Mouse (Mus musculus) heart, embryonic 13.5 days (tissue): Measurements from ENCODE around the gene Pax1. TPM values are rescaled to one million over a fixed set of nuclear protein-coding genes. Genes with fewer than 3 reads are reported as not detected.

Experiments used
- ATAC-seq: fragments of 200-750 bp; cut with Nextera tagmentation; 2 replicates; pipeline ENCODE4 v1.8.0; 2017; ENCODE audit warnings: moderate TSS enrichment; ENCODE audit not compliant: insufficient number of reproducible peaks, low FRiP score, low TSS enrichment; ENCODE audit errors: extremely low read depth
- H3K27ac ChIP-seq: fragments of 300-500 bp; sonication (generic); replicated peaks from 2 replicates; pipeline ENCODE4 v1.5.1; 2015; ENCODE audit warnings: moderate library complexity, mild to moderate bottlenecking, inconsistent platforms
- H3K27me3 ChIP-seq: fragments of 300-500 bp; sonication (generic); replicated peaks from 2 replicates; pipeline ENCODE4 v1.6.1; 2015; ENCODE audit warnings: mild to moderate bottlenecking, inconsistent platforms
- H3K36me3 ChIP-seq: fragments of 300-500 bp; sonication (generic); 2 replicates; pipeline ENCODE4 v1.6.1; 2015; ENCODE audit warnings: mild to moderate bottlenecking, inconsistent platforms
- H3K4me1 ChIP-seq: fragments of 300-500 bp; sonication (generic); 2 replicates; pipeline ENCODE4 v1.6.1; 2015; ENCODE audit warnings: inconsistent platforms
- H3K4me2 ChIP-seq: fragments of 300-500 bp; sonication (generic); 2 replicates; pipeline ENCODE4 v1.6.1; 2015; ENCODE audit warnings: inconsistent platforms, mild to moderate bottlenecking, moderate library complexity
- H3K4me3 ChIP-seq: fragments of 300-500 bp; sonication (generic); 2 replicates; pipeline ENCODE4 v1.5.1; 2015; ENCODE audit warnings: moderate library complexity, mild to moderate bottlenecking, inconsistent platforms
- H3K9ac ChIP-seq: fragments of 300-500 bp; sonication (generic); 2 replicates; pipeline ENCODE4 v1.6.1; 2015; ENCODE audit warnings: inconsistent platforms, mild to moderate bottlenecking, moderate library complexity
- H3K9me3 ChIP-seq: fragments of 300-500 bp; sonication (generic); 2 replicates; pipeline ENCODE4 v1.6.1; 2016; ENCODE audit warnings: inconsistent platforms
- WGBS: fragments of 180-500 bp; shearing (Covaris S2); methylation state at CpG from one replicate; pipeline ENCODE4 v1.1.7; 2015; ENCODE audit warnings: mixed read lengths; 5-methylcytosine and 5-hydroxymethylcytosine counted together
- polyA plus RNA-seq: library from polyadenylated mRNA; unstranded; fragments of >200 nt; fragmentation: Nextera tagmentation; extraction: Ambion mirVana; gene quantifications from 2 replicates; pipeline ENCODE4 v1.2.1, GENCODE M21; 2015

Pax1 gene
- polyA plus RNA-seq, 1 experiment from 2014 or later: 1.4 TPM

DNA sequence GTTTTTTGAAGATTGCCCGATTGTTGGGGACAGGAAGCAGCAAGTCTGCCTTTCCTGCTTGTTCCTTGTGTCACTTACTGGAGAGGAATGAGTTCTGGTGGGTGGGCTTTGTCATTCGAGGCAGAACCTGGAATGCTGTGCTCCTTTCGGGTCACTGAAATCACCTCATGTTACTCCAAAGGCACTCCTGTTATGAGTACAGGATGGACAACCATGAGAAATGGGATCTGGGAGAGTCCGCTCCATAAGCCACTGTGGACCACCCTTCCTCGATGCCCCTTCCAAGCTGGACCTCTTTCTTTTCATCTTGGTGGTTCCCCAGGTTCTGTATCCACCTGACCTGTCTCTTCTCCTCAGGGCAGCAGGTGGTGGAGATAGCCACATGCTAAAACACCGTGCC lies 2.5 kb downstream of the Pax1 start:
- Histone ChIP-seq H3K36me3 (no peaks in the 10 kb centered on the region), H3K27me3 (peaks cover 94% of the 10 kb centered on the region), H3K9ac (no peak overlapping the region), H3K27ac (no peak overlapping the region), H3K4me2 (no peak overlapping the region), H3K9me3 (no peaks in the 10 kb centered on the region), H3K4me1 (peaks cover 34% of the 10 kb centered on the region), H3K4me3 (0 out of 2 replicates have a peak overlapping the region, but pooled peaks have one; percentile 42)
- ATAC-seq: no peak
- 7% methylated on average over 6 of the region's 6 CpGs for WGBS

DNA sequence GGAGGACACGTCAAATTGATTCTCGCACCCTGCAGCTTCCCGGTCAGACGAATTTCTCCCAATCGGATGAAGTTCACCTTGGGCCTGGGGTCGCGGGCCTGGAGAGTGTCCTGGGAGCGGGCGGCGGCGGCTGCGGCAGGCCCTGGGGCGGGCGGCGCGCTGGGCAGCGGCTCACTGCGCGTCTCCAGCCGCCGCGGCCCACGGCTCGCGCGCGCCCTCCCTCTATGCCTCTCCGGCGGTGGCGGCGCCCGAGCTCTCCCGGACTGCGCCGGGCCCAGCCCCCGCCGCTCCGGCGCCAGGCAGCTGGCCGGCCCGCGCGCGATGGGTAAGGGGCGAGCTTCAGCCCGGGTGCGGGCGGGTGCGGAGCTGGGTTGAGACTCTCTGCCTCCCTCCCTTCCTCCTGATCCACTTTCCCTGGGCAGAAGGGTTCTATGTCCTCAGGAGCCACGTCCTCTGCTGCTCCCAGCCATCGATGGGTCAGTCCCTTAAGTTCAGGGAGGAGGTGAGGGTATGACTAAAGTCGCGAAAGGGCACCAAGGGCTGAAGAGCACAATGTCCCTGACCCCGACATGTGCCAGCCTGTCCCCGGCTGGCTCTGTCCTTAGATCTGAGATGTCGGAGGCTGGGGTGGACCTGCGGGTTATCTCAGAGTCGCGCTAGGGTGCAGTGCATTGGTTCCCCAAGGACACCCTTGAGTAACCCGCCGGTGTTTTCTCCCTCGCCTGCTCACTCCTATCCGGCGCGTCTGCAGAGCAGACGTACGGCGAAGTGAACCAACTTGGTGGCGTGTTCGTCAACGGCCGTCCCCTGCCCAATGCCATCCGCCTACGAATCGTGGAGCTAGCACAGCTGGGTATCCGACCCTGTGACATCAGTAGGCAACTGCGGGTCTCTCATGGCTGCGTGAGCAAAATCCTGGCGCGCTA lies 3.5 kb downstream of the Pax1 start:
- WGBS: under 1% methylated on average over 80 of the region's 80 CpGs
- Histone ChIP-seq H3K36me3 (no peaks in the 10 kb centered on the region), H3K4me1 (peaks cover 34% of the 10 kb centered on the region), H3K27ac (no peak overlapping the region), H3K4me3 (peak overlapping the region; percentile 42), H3K9ac (peak overlapping the region; percentile 29; the same call in 1 of the 2 replicates), H3K27me3 (peaks cover 94% of the 10 kb centered on the region), H3K9me3 (no peaks in the 10 kb centered on the region), H3K4me2 (peak overlapping the region; percentile 67)
- peak; percentile 46; the same call in 1 of the 2 replicates for ATAC-seq

GRCm38 (mm10) chr2:147365908-147366630 lies 4.3 kb downstream of the Pax1 start:
- H3K4me3 ChIP-seq: peak overlapping the region; percentile 42

GRCm38 (mm10) chr2:147367246-147367820 lies 5.6 kb downstream of the Pax1 start:
- Histone ChIP-seq H3K4me3 (peak overlapping the region; percentile 36; the same call in 1 of the 2 replicates), H3K27ac (no peak overlapping the region), H3K9me3 (no peaks in the 10 kb centered on the region), H3K4me1 (peaks cover 26% of the 10 kb centered on the region), H3K36me3 (no peaks in the 10 kb centered on the region), H3K9ac (no peak overlapping the region), H3K27me3 (peaks cover 93% of the 10 kb centered on the region), H3K4me2 (peak overlapping the region; percentile 51)
- no peak for ATAC-seq
- 2% methylated on average over 12 of the region's 12 CpGs for WGBS

More at GRCm38 (mm10) chr2:147365908-147366630, 4.3 kb downstream of the Pax1 start:
- no peak for ATAC-seq
- Histone ChIP-seq H3K27ac (no peak overlapping the region), H3K4me2 (peak overlapping the region; percentile 67), H3K9me3 (no peaks in the 10 kb centered on the region), H3K4me1 (peaks cover 34% of the 10 kb centered on the region), H3K27me3 (peaks cover 94% of the 10 kb centered on the region), H3K9ac (no peak overlapping the region), H3K36me3 (no peaks in the 10 kb centered on the region)
- 2% methylated on average over 36 of the region's 36 CpGs for WGBS

DNA sequence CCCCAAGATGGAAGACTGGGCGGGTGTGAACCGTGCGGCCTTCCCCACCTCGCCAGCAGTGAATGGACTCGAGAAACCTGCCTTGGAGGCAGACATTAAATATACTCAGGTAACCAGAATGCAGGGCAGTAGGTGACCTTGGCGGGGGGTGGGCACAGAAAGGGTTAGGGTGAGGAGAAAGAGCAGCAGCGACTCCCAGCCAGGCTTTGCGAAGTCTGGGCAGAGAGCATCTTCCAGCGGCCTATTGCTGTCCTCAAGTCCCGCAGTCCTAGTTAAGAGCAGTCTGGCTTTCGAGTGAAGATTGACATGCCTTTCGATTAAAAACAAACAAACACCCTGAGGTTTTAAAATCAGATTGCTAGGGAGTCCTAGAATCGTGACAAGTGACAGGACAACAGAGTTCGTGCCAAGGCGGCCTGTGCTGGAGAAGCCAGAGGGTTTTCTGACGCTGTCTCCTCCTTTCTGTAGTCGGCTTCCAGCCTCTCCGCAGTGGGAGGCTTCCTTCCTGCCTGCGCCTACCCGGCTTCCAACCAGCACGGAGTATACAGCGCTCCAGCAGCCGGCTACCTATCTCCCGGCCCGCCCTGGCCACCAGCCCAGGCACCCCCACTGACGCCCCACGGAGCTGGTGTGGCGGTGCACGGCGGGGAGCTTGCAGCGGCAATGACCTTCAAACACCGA lies 6.3 kb downstream of the Pax1 start:
- peak overlapping the region; percentile 51 for H3K4me2 ChIP-seq
- no peaks in the 10 kb centered on the region for H3K36me3 ChIP-seq
- no peak overlapping the region for H3K9ac ChIP-seq
- no peak overlapping the region for H3K27ac ChIP-seq
- 1% methylated on average over 32 of the region's 32 CpGs for WGBS
- peaks cover 93% of the 10 kb centered on the region for H3K27me3 ChIP-seq
- ATAC-seq: no peak
- H3K9me3 ChIP-seq: no peaks in the 10 kb centered on the region
- peaks cover 25% of the 10 kb centered on the region for H3K4me1 ChIP-seq
- H3K4me3 ChIP-seq: peak overlapping the region; percentile 36

DNA sequence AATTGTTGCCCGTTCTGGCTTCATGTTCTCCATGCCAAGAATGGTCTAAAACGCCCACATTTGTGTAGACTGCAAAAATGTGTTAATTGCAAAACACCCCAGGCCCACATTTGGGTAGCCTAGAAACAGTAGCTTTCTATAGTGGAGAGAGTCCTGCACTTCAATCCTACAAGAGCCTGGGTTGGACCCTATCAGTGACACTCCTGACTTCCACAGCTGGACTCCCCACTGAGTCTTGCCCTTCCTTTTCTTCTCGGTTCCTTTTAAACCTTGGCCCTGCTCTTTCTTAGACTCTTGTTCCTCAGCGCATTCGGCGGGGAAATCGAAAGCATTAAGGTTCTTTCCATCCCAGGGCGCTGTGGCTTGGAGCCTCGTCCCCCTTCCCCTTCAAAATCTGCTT lies 7.8 kb downstream of the Pax1 start:
- H3K4me1 ChIP-seq: peaks cover 31% of the 10 kb centered on the region
- H3K4me2 ChIP-seq: no peak overlapping the region
- H3K27me3 ChIP-seq: peaks cover 93% of the 10 kb centered on the region
- ATAC-seq: no peak
- WGBS: 1% methylated on average over 9 of the region's 9 CpGs
- no peak overlapping the region for H3K27ac ChIP-seq
- no peak overlapping the region for H3K9ac ChIP-seq
- H3K36me3 ChIP-seq: no peaks in the 10 kb centered on the region
- H3K9me3 ChIP-seq: no peaks in the 10 kb centered on the region
- H3K4me3 ChIP-seq: no peak overlapping the region

- 16% methylated on average over 5 of the region's 5 CpGs for WGBS
- peaks cover 26% of the 10 kb centered on the region for H3K4me1 ChIP-seq
- H3K4me2 ChIP-seq: no peak overlapping the region
- H3K9me3 ChIP-seq: no peaks in the 10 kb centered on the region
- H3K27me3 ChIP-seq: peaks cover 93% of the 10 kb centered on the region
- H3K9ac ChIP-seq: no peak overlapping the region
- H3K4me3 ChIP-seq: no peak overlapping the region
- ATAC-seq: no peak
- H3K27ac ChIP-seq: no peak overlapping the region
- H3K36me3 ChIP-seq: no peaks in the 10 kb centered on the region
These were observed 8.4 kb downstream of the Pax1 start for GRCm38 (mm10) chr2:147370091-147370490.

DNA sequence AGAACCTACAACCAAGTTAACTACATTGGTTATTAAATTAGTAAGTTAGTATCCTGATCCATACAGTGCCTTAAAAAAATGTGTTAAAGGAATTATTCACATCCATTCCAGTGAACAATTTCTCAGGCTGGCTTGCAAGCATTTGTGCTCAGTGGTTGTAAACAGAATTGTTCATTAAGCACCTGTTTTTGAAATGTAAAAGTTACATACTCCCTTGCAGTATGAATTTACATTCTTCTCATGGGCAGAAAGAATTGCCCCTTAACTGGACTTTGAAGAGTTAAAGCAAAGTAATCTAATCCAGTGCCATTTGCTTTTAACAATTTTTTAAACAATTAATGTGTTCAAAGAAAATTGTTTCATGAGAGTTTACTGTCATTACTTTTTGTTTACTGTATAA lies 9.6 kb downstream of the Pax1 start:
- peaks cover 92% of the 10 kb centered on the region for H3K27me3 ChIP-seq
- no peak overlapping the region for H3K9ac ChIP-seq
- no peak overlapping the region for H3K4me2 ChIP-seq
- H3K36me3 ChIP-seq: no peaks in the 10 kb centered on the region
- no peak overlapping the region for H3K27ac ChIP-seq
- H3K4me1 ChIP-seq: peaks cover 15% of the 10 kb centered on the region
- no peak overlapping the region for H3K4me3 ChIP-seq
- ATAC-seq: no peak
- no peaks in the 10 kb centered on the region for H3K9me3 ChIP-seq

GRCm38 (mm10) chr2:147371840-147372239 lies 10.1 kb downstream of the Pax1 start:
- WGBS: 3% methylated on average over 4 of the region's 4 CpGs
- Histone ChIP-seq H3K4me2 (no peak overlapping the region), H3K9me3 (no peaks in the 10 kb centered on the region), H3K4me3 (no peak overlapping the region), H3K36me3 (no peaks in the 10 kb centered on the region), H3K27me3 (peaks cover 92% of the 10 kb centered on the region), H3K27ac (no peak overlapping the region), H3K4me1 (peaks cover 15% of the 10 kb centered on the region), H3K9ac (no peak overlapping the region)
- ATAC-seq: no peak

DNA sequence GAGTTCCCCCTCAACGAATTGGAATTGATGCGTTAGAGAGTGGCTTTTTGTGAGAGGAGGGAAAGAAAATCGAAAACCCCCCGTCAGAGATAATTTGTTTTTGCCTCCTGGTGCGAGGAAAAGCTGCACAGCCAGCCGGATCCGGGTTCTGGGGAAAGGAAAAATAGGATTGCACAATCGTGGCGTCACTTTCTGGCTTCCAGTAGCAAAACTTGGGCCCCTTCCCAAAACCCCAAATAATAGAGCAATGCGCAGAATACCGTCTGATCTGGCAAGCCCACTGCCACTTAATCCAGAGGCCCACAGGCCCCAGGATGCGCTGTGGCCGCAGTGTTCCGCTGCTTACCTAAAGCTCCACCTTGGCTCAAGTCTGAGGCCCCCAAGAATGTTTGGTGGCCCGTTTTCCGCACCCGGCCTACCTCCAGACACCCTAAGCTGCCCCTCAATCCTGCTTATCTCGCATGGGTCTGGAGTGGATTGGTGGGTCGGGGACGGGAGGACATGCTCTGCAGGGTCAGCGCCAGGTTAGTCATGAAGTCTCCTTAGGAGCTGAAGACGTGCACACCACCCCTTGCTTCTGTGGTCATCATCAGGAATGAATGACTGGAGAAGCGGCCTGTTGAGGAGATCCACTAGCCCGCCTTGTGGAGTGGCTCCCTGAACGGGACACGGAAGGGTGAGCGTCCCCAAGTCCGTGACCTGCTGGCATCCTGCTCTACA lies 11.4 kb downstream of the Pax1 start:
- Histone ChIP-seq H3K27ac (no peak overlapping the region), H3K4me1 (peaks cover 8% of the 10 kb centered on the region), H3K9me3 (no peaks in the 10 kb centered on the region), H3K4me3 (peak overlapping the region; percentile 13; the same call in 1 of the 2 replicates), H3K9ac (no peak overlapping the region), H3K27me3 (peaks cover 92% of the 10 kb centered on the region), H3K4me2 (0 out of 2 replicates have a peak overlapping the region, but pooled peaks have one; percentile 4), H3K36me3 (no peaks in the 10 kb centered on the region)
- 0 out of 2 replicates have a peak, but pooled peaks have one; percentile 25 for ATAC-seq
- 1% methylated on average over 28 of the region's 28 CpGs for WGBS
